Mouse (Mus musculus) thymus, adult 2 months (tissue): ENCODE results near the gene Zap70. TPM values are rescaled to one million over a fixed set of nuclear protein-coding genes. Genes with fewer than 3 reads are reported as not detected.
"Not testable (repeated sequence)": the region's sequence is repeated elsewhere in the genome, so short reads cannot be mapped to it uniquely, and the experiment has no call there.

Experiments
- DNase-seq: peaks from one replicate; pipeline ENCODE4 v3.0.0; 2021
- H3K27ac ChIP-seq: fragments of 200-500 bp; 2 replicates; pipeline ENCODE4 v1.5.1; 2012; ENCODE audit warnings: low read length, control low read depth; ENCODE audit not compliant: control insufficient read depth, insufficient read depth
- H3K27me3 ChIP-seq: fragments of 200-500 bp; 2 replicates; pipeline ENCODE4 v1.6.1; 2012; ENCODE audit warnings: mild to moderate bottlenecking, low read length, moderate library complexity, mixed read lengths; ENCODE audit not compliant: control insufficient read depth, insufficient read depth
- H3K36me3 ChIP-seq: fragments of 200-500 bp; 2 replicates; pipeline ENCODE4 v1.6.1; 2012; ENCODE audit warnings: mild to moderate bottlenecking, low read length, moderate library complexity; ENCODE audit not compliant: control insufficient read depth, insufficient read depth
- H3K4me1 ChIP-seq: fragments of 200-500 bp; replicated peaks from 2 replicates; pipeline ENCODE4 v1.6.1; 2012; ENCODE audit warnings: low read length; ENCODE audit not compliant: control insufficient read depth, insufficient read depth
- H3K4me3 ChIP-seq: fragments of 200-500 bp; 2 replicates; pipeline ENCODE4 v1.5.1; 2012; ENCODE audit warnings: mild to moderate bottlenecking, low read length, control low read depth, moderate library complexity; ENCODE audit not compliant: control insufficient read depth, insufficient read depth
- CTCF ChIP-seq: fragments of 200-500 bp; IDR thresholded peaks from 2 replicates; pipeline ENCODE4 v1.5.1; 2012; ENCODE audit warnings: mild to moderate bottlenecking, control low read depth, low read length, moderate library complexity, borderline replicate concordance; ENCODE audit not compliant: control insufficient read depth, poor library complexity, insufficient read depth; ENCODE audit errors: extremely low read depth
- POLR2A ChIP-seq: fragments of 200-500 bp; IDR thresholded peaks from 2 replicates; pipeline ENCODE4 v1.6.1; 2012; ENCODE audit warnings: mild to moderate bottlenecking, low read length, control low read depth, moderate library complexity; ENCODE audit not compliant: control insufficient read depth, poor library complexity, insufficient read depth; ENCODE audit errors: extremely low read depth
- WGBS: fragments of 180-500 bp; shearing (Covaris S2); methylation state at CpG from one replicate; pipeline ENCODE4 v1.1.7; 2018; 5-methylcytosine and 5-hydroxymethylcytosine counted together
- polyA plus RNA-seq: library from polyadenylated mRNA; depleted of rRNA; stranded (reverse); fragments of >200 nt; gene quantifications from 2 replicates; pipeline ENCODE4 v1.2.3, GENCODE M21; 2012; rRNA removed

Zap70 gene
- polyA plus RNA-seq, 1 experiment, result 270 TPM

GRCm38 (mm10) chr1:36815166-36815565, 53.6 kb downstream of the Zap70 start:
- H3K36me3 ChIP-seq, result peaks cover 86% of the 10 kb centered on the region
- no peak overlapping the region for H3K27ac ChIP-seq
- no peak for DNase-seq
- WGBS, result 67% methylated on average over 6 of the region's 6 CpGs
- H3K4me3 ChIP-seq, result no peak overlapping the region
- H3K27me3 ChIP-seq, result no peaks in the 10 kb centered on the region
- TF ChIP-seq POLR2A (no peak), CTCF (no peak)
- no peaks in the 10 kb centered on the region for H3K4me1 ChIP-seq

GRCm38 (mm10) chr1:36821918-36822317, 60.3 kb downstream of the Zap70 start:
- H3K27me3 ChIP-seq, H3K4me3 ChIP-seq, H3K4me1 ChIP-seq, DNase-seq, H3K27ac ChIP-seq: not testable (repeated sequence)
- H3K36me3 ChIP-seq, result peaks cover 75% of the 10 kb centered on the region
- WGBS, result 92% methylated on average over 4 of the region's 4 CpGs

- 84% methylated on average over 5 of the region's 5 CpGs for WGBS
- H3K4me1 ChIP-seq, result no peaks in the 10 kb centered on the region
- DNase-seq, result no peak
- no peak overlapping the region for H3K4me3 ChIP-seq
- H3K36me3 ChIP-seq, result peaks cover 58% of the 10 kb centered on the region
- H3K27ac ChIP-seq, result no peak overlapping the region
- TF ChIP-seq POLR2A (no peak), CTCF (no peak)
- no peaks in the 10 kb centered on the region for H3K27me3 ChIP-seq
Observed at GRCm38 (mm10) chr1:36824356-36824755, 62.8 kb downstream of the Zap70 start.

GRCm38 (mm10) chr1:36830913-36831866, 69.6 kb downstream of the Zap70 start:
- peak overlapping the region; percentile 89 for H3K27ac ChIP-seq
- 28% methylated on average over 14 of the region's 14 CpGs for WGBS
- peaks cover 21% of the 10 kb centered on the region for H3K4me1 ChIP-seq
- TF ChIP-seq POLR2A, result no peak
- peak; percentile 18; the same call in 1 of the 2 replicates for TF ChIP-seq CTCF
- peak; percentile 38 for DNase-seq
- H3K36me3 ChIP-seq, result peaks cover 34% of the 10 kb centered on the region
- no peak overlapping the region for H3K4me3 ChIP-seq
- H3K27me3 ChIP-seq, result no peaks in the 10 kb centered on the region

Other genes with a start within 250 kb of the Zap70 start
- 51.2 and 59.9 TPM in 2 replicates for gene Cnnm3, start 249.9 kb upstream of the Zap70 start, polyA plus RNA-seq
- 40.4 and 56.2 TPM in 2 replicates for gene Ankrd23, start 224.9 kb upstream of the Zap70 start, polyA plus RNA-seq
- not detected in 2 replicates for gene Gm42417, start 222.4 kb upstream of the Zap70 start, polyA plus RNA-seq
- 48.4 and 51.8 TPM in 2 replicates for gene Ankrd39, start 214.4 kb upstream of the Zap70 start, polyA plus RNA-seq
- gene Sema4c, start 203.4 kb upstream of the Zap70 start, polyA plus RNA-seq, result 15.5 and 16.8 TPM in 2 replicates
- 1.4 and 1.9 TPM in 2 replicates for gene Fam178b, start 78.6 kb upstream of the Zap70 start, polyA plus RNA-seq
- 395 and 432 TPM in 2 replicates for gene Cox5b, start 70.3 kb upstream of the Zap70 start, polyA plus RNA-seq
- gene 4933424G06Rik, start 51.6 kb upstream of the Zap70 start, polyA plus RNA-seq, result not detected in 2 replicates
- gene Actr1b, start 47.4 kb upstream of the Zap70 start, polyA plus RNA-seq, result 182 and 213 TPM in 2 replicates
- gene Tmem131, start 181.9 kb downstream of the Zap70 start, polyA plus RNA-seq, result 51.1 and 62.0 TPM in 2 replicates